ENCODE assay signal across 8 mouse cellular contexts in genomic region chr7:75927537-75927936, GRCm38 (mm10).
A peak's percentile ranks its signal among the peaks of the same experiment; 100 is the strongest.
DNase-seq lines count a peak whose midpoint lies in the region; ATAC-seq lines count a peak whose summit lies in the region.
"Had no signal": no experiment of that assay in that cellular context is flagged by ENCODE, and none has a peak within 500 bp of the region (broad histone marks: within the 10 kb centered on the region; RNA-seq: fewer than 3 reads in every experiment).

No protein-coding gene starts in this region.

- 0 out of 2 replicates have a peak, but pooled peaks have one; percentile 23 for ATAC-seq in liver, embryonic 11.5 days (replicated peaks; ENCODE audit: low FRiP score)
- ATAC-seq in liver, embryonic 12.5 days: no peak
- ATAC-seq in embryonic facial prominence, embryonic 15.5 days (ENCODE audit: insufficient number of reproducible peaks, low FRiP score, low TSS enrichment, low read depth): 0 out of 2 replicates have a peak, but pooled peaks have one; percentile 24
- ATAC-seq in midbrain, embryonic 16.5 days: peak; percentile 86

- no peak overlapping the region for H3K9ac ChIP-seq in liver, embryonic 11.5 days (ENCODE audit: low read depth, low read length)
- no peak overlapping the region for H3K9ac ChIP-seq in liver, embryonic 12.5 days
- H3K9ac ChIP-seq in embryonic facial prominence, embryonic 15.5 days: no peak overlapping the region
- no peak overlapping the region for H3K9ac ChIP-seq in midbrain, embryonic 16.5 days (ENCODE audit: low read depth, low read length)
- H3K9ac ChIP-seq: limb, embryonic 12.5 days had no signal

- no peak for DNase-seq in liver, embryonic 11.5 days (ENCODE audit: low spot score)
- DNase-seq in Muller cell, postnatal 12 days (ENCODE audit: inconsistent ontology term): peak; percentile 54
- peak; percentile 56 for DNase-seq in layer of hippocampus, adult 11-12 months (ENCODE audit: low spot score)
- no peak for DNase-seq in gastrocnemius, postnatal 4 days (ENCODE audit: low spot score in 2 of 2)

- H3K36me3 ChIP-seq in liver, embryonic 11.5 days (ENCODE audit: control insufficient read depth, insufficient read depth, low read length): no peaks in the 10 kb centered on the region
- no peaks in the 10 kb centered on the region for H3K36me3 ChIP-seq in liver, embryonic 12.5 days
- H3K36me3 ChIP-seq in embryonic facial prominence, embryonic 15.5 days: no peaks in the 10 kb centered on the region
- no peaks in the 10 kb centered on the region for H3K36me3 ChIP-seq in midbrain, embryonic 16.5 days (ENCODE audit: control insufficient read depth, insufficient read depth, low read length)
- H3K36me3 ChIP-seq: limb, embryonic 12.5 days had no signal

- 35% methylated on average over 4 of the region's 4 CpGs for WGBS in liver, embryonic 11.5 days
- 25% methylated on average over 4 of the region's 4 CpGs for WGBS in liver, embryonic 12.5 days (ENCODE audit: insufficient replicate concordance)
- 39% methylated on average over 4 of the region's 4 CpGs for WGBS in embryonic facial prominence, embryonic 15.5 days
- WGBS in midbrain, embryonic 16.5 days: 24% methylated on average over 4 of the region's 4 CpGs

- H3K27ac ChIP-seq in liver, embryonic 11.5 days (ENCODE audit: low read depth, low read length): no peak overlapping the region
- no peak overlapping the region for H3K27ac ChIP-seq in liver, embryonic 12.5 days
- H3K27ac ChIP-seq in embryonic facial prominence, embryonic 15.5 days (replicated peaks): no peak overlapping the region
- no peak overlapping the region for H3K27ac ChIP-seq in midbrain, embryonic 16.5 days (ENCODE audit: low read length)
- H3K27ac ChIP-seq: limb, embryonic 12.5 days had no signal

- no peak overlapping the region for H3K4me2 ChIP-seq in liver, embryonic 11.5 days
- no peak overlapping the region for H3K4me2 ChIP-seq in liver, embryonic 12.5 days
- H3K4me2 ChIP-seq in embryonic facial prominence, embryonic 15.5 days (replicated peaks): no peak overlapping the region
- H3K4me2 ChIP-seq in midbrain, embryonic 16.5 days (ENCODE audit: low read length): no peak overlapping the region
- H3K4me2 ChIP-seq: limb, embryonic 12.5 days had no signal

- H3K4me1 ChIP-seq in liver, embryonic 11.5 days (replicated peaks; ENCODE audit: control insufficient read depth, insufficient read depth, low read length): no peaks in the 10 kb centered on the region
- H3K4me1 ChIP-seq in liver, embryonic 12.5 days: no peaks in the 10 kb centered on the region
- no peaks in the 10 kb centered on the region for H3K4me1 ChIP-seq in embryonic facial prominence, embryonic 15.5 days
- no peaks in the 10 kb centered on the region for H3K4me1 ChIP-seq in midbrain, embryonic 16.5 days (ENCODE audit: control insufficient read depth, insufficient read depth, low read length)
- H3K4me1 ChIP-seq: limb, embryonic 12.5 days had no signal

- H3K4me3 ChIP-seq in liver, embryonic 11.5 days (ENCODE audit: low read depth, low read length): no peak overlapping the region
- no peak overlapping the region for H3K4me3 ChIP-seq in liver, embryonic 12.5 days
- no peak overlapping the region for H3K4me3 ChIP-seq in embryonic facial prominence, embryonic 15.5 days (replicated peaks)
- H3K4me3 ChIP-seq in midbrain, embryonic 16.5 days (ENCODE audit: low read depth, low read length): no peak overlapping the region
- H3K4me3 ChIP-seq: limb, embryonic 12.5 days had no signal

- no peaks in the 10 kb centered on the region for H3K9me3 ChIP-seq in liver, embryonic 11.5 days (ENCODE audit: control insufficient read depth, low read length)
- H3K9me3 ChIP-seq in liver, embryonic 12.5 days (replicated peaks): no peaks in the 10 kb centered on the region
- H3K9me3 ChIP-seq in embryonic facial prominence, embryonic 15.5 days (replicated peaks): no peaks in the 10 kb centered on the region
- H3K9me3 ChIP-seq in midbrain, embryonic 16.5 days (replicated peaks; ENCODE audit: control insufficient read depth, low read length, poor library complexity, severe bottlenecking): no peaks in the 10 kb centered on the region

- H3K27me3 ChIP-seq in liver, embryonic 11.5 days (replicated peaks; ENCODE audit: control insufficient read depth, insufficient read depth, low read length): no peaks in the 10 kb centered on the region
- no peaks in the 10 kb centered on the region for H3K27me3 ChIP-seq in liver, embryonic 12.5 days (replicated peaks)
- H3K27me3 ChIP-seq in embryonic facial prominence, embryonic 15.5 days: no peaks in the 10 kb centered on the region
- H3K27me3 ChIP-seq in midbrain, embryonic 16.5 days (ENCODE audit: control insufficient read depth, insufficient read depth, low read depth, low read length): no peaks in the 10 kb centered on the region
- H3K27me3 ChIP-seq: limb, embryonic 12.5 days had no signal

Comparison
In these comparisons a context has a peak if more than half of its experiments do, and no peak if none do; other contexts are left out.
1. DNase-seq: peak in Muller cell, postnatal 12 days (single experiment) and layer of hippocampus, adult 11-12 months (single experiment); none in liver, embryonic 11.5 days (single experiment) and gastrocnemius, postnatal 4 days (0 of 2).